Mouse (Mus musculus) ES-E14 (cell line): ENCODE results near the gene Prkcg. TPM values are rescaled to one million over a fixed set of nuclear protein-coding genes. Genes with fewer than 3 reads are reported as not detected.
"Not testable (repeated sequence)": the region's sequence is repeated elsewhere in the genome, so short reads cannot be mapped to it uniquely, and the experiment has no call there.

Experiments
- DNase-seq: peaks from one replicate; pipeline ENCODE4 v3.0.0-alpha.2; 2013; ENCODE audit warnings: low read depth, low spot score
- H3K27ac ChIP-seq: 2 replicates; pipeline ENCODE4 v1.5.1; 2012; ENCODE audit warnings: low read depth, mild to moderate bottlenecking, low read length, moderate library complexity, mixed read lengths; ENCODE audit not compliant: poor library complexity, insufficient read depth, severe bottlenecking
- H3K36me3 ChIP-seq: 2 replicates; pipeline ENCODE4 v1.6.1; 2012; ENCODE audit warnings: mild to moderate bottlenecking, low read length, moderate library complexity, mixed read lengths; ENCODE audit not compliant: control insufficient read depth, poor library complexity, insufficient read depth, severe bottlenecking
- H3K4me1 ChIP-seq, 2 experiments: fragments of 150-350 bp in 1 of 2; sonication (generic) in 1 of 2; 2 replicates each; pipeline ENCODE4 v1.6.1; 2012; ENCODE audit warnings: low read length in 2 of 2, mild to moderate bottlenecking in 1 of 2, mixed read lengths in 1 of 2; ENCODE audit not compliant: control insufficient read depth in 2 of 2, insufficient read depth in 2 of 2, poor library complexity in 1 of 2
- H3K4me3 ChIP-seq, 2 experiments: fragments of 150-350 bp in 1 of 2; sonication (generic) in 1 of 2; 2 replicates each; pipeline ENCODE4 v1.5.1; 2012; ENCODE audit warnings: low read length in 2 of 2, low read depth in 1 of 2, mild to moderate bottlenecking in 1 of 2, mixed read lengths in 1 of 2; ENCODE audit not compliant: insufficient read depth in 1 of 2, poor library complexity in 1 of 2, severe bottlenecking in 1 of 2
- H3K9ac ChIP-seq: 2 replicates; pipeline ENCODE4 v1.6.1; 2012; ENCODE audit warnings: low read depth, mild to moderate bottlenecking, low read length, mixed read lengths; ENCODE audit not compliant: poor library complexity, insufficient read depth, severe bottlenecking
- H3K9me3 ChIP-seq: fragments of 150-350 bp; sonication (generic); 2 replicates; pipeline ENCODE4 v1.6.1; 2012; ENCODE audit warnings: low read depth, mild to moderate bottlenecking, low read length; ENCODE audit not compliant: control insufficient read depth, insufficient read depth
- CHD2 ChIP-seq: IDR thresholded peaks from 2 replicates; pipeline ENCODE4 v1.6.1; 2014; ENCODE audit warnings: mild to moderate bottlenecking, low read depth, low read length, inconsistent platforms
- HCFC1 ChIP-seq: IDR thresholded peaks from 2 replicates; pipeline ENCODE4 v1.6.1; 2012; ENCODE audit warnings: low read length, inconsistent platforms, borderline replicate concordance; ENCODE audit not compliant: insufficient read depth
- MAFK ChIP-seq: IDR thresholded peaks from 2 replicates; pipeline ENCODE4 v1.6.1; 2014; ENCODE audit warnings: mild to moderate bottlenecking, low read depth, low read length, inconsistent platforms; ENCODE audit not compliant: insufficient read depth
- ZC3H11A ChIP-seq: IDR thresholded peaks from 2 replicates; pipeline ENCODE4 v1.6.1; 2012; ENCODE audit warnings: low read depth, mild to moderate bottlenecking, inconsistent platforms, low read length, borderline replicate concordance
- ZNF384 ChIP-seq: IDR thresholded peaks from 2 replicates; pipeline ENCODE4 v1.6.1; 2012; ENCODE audit warnings: low read depth, low read length, inconsistent platforms
- in situ Hi-C, 2 experiments: fragments of 600-800 bp; cut with MboI; formaldehyde crosslinking; loops; one replicate each; pipeline ENCODE4 v1.15.1; 2025; ENCODE audit warnings: low sequenced_read_pairs in 2 of 2, inconsistent platforms in 1 of 2; ENCODE audit not compliant: unreplicated experiment in 2 of 2
- total RNA-seq: library from RNA; depleted of rRNA; stranded (reverse); fragments of 300-350 nt; gene quantifications from 2 replicates; pipeline ENCODE4 v1.2.3, GENCODE M21; 2012

The Prkcg gene
- total RNA-seq, 1 experiment = 6.6 TPM

- in situ Hi-C loops = no loop called here
- DNase-seq = no peak
- Histone ChIP-seq H3K9ac (no peak overlapping the region), H3K9me3 (no peaks in the 10 kb centered on the region), H3K36me3 (no peaks in the 10 kb centered on the region), H3K4me3 (no peak overlapping the region), H3K27ac (peak overlapping the region; percentile 81; the same call in 1 of the 2 replicates), H3K4me1 (peaks cover 7 to 17% of the 10 kb centered on the region in 2 experiments)
- no peak for TF ChIP-seq CHD2
- TF ChIP-seq MAFK = no peak
- no peak for TF ChIP-seq ZNF384
- no peak for TF ChIP-seq ZC3H11A
- TF ChIP-seq HCFC1 = no peak
These were observed 21.1 kb upstream of the Prkcg start for GRCm38 (mm10) chr7:3267888-3268287.

GRCm38 (mm10) chr7:3268291-3268690 lies 20.7 kb upstream of the Prkcg start:
- Histone ChIP-seq H3K9ac (no peak overlapping the region), H3K4me1 (peaks cover 7 to 17% of the 10 kb centered on the region in 2 experiments), H3K4me3 (no peak overlapping the region), H3K27ac (no peak overlapping the region), H3K9me3 (no peaks in the 10 kb centered on the region), H3K36me3 (no peaks in the 10 kb centered on the region)
- no peak for DNase-seq
- TF ChIP-seq ZNF384 (no peak), HCFC1 (no peak), CHD2 (no peak), ZC3H11A (no peak), MAFK (no peak)
- in situ Hi-C loops = no loop called here

GRCm38 (mm10) chr7:3272206-3272605 lies 16.8 kb upstream of the Prkcg start:
- no peak for DNase-seq
- no peaks in the 10 kb centered on the region for H3K36me3 ChIP-seq
- H3K27ac ChIP-seq = no peak overlapping the region
- in situ Hi-C loops = no loop called here
- H3K9me3 ChIP-seq = no peaks in the 10 kb centered on the region
- H3K9ac ChIP-seq = no peak overlapping the region
- no peak overlapping the region for H3K4me3 ChIP-seq
- TF ChIP-seq MAFK = no peak
- TF ChIP-seq ZNF384 = no peak
- TF ChIP-seq CHD2 = no peak
- no peak for TF ChIP-seq ZC3H11A
- no peak for TF ChIP-seq HCFC1
- peaks cover 2 to 4% of the 10 kb centered on the region in 2 experiments; a peak in 3 of 4 replicates for H3K4me1 ChIP-seq

- TF ChIP-seq CHD2 (no peak), MAFK (no peak), HCFC1 (no peak), ZNF384 (no peak), ZC3H11A (no peak)
- in situ Hi-C loops = no loop called here
These were observed 13.4 kb upstream of the Prkcg start for GRCm38 (mm10) chr7:3275455-3276170.

GRCm38 (mm10) chr7:3276781-3277180 lies 12.2 kb upstream of the Prkcg start:
- H3K36me3 ChIP-seq, in situ Hi-C loops, H3K27ac ChIP-seq, H3K4me3 ChIP-seq, DNase-seq, H3K9ac ChIP-seq, H3K4me1 ChIP-seq, H3K9me3 ChIP-seq: not testable (repeated sequence)

More at GRCm38 (mm10) chr7:3275455-3276170, 13.4 kb upstream of the Prkcg start:
- Histone ChIP-seq H3K9me3 (no peaks in the 10 kb centered on the region), H3K27ac (no peak overlapping the region), H3K36me3 (no peaks in the 10 kb centered on the region), H3K9ac (no peak overlapping the region), H3K4me1 (peaks cover 3 to 6% of the 10 kb centered on the region in 2 experiments; a peak in 2 of 4 replicates), H3K4me3 (no peak overlapping the region)
- DNase-seq = no peak
